ENCODE assay signal across 10 mouse cellular contexts in the genomic region with DNA sequence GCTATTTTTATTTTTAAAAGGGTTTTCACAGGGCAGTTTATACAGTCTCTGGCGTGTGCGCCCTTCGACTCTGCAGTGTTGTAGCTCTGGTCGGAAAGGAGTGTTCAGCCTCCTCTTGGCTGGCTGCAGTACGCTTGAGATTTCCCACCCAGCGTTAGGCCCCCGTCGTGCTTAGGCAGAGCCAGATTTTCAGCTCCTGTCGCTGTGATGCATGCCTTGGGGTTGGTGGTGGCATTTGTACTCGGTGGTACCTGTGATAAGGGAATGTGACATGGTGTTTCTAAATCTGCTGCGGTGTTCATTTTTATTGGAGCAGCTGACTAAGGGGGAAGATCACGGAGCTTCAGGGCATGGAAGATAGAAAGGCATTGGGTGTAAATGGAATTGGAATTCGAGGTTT.
DNase-seq lines count a peak whose midpoint lies in the region; ATAC-seq and TF ChIP-seq lines count a peak whose summit lies in the region.
"Had no signal": no experiment of that assay in that cellular context is flagged by ENCODE, and none has a peak within 500 bp of the region (broad histone marks: within the 10 kb centered on the region; RNA-seq: fewer than 3 reads in every experiment).

No protein-coding gene starts in this region.

- no peaks in the 10 kb centered on the region for H3K36me3 ChIP-seq in midbrain, postnatal 0 days (ENCODE audit: insufficient read depth, low read length)
- H3K36me3 ChIP-seq: liver, embryonic 15.5 days had no signal

- H3K4me1 ChIP-seq in midbrain, postnatal 0 days (ENCODE audit: insufficient read depth, low read length) = peaks cover 8% of the 10 kb centered on the region; the same call in 1 of the 2 replicates

- peak; percentile 36 for ATAC-seq in cerebellum, adult (ENCODE audit: insufficient number of reproducible peaks, low FRiP score, low TSS enrichment)
- 0 out of 2 replicates have a peak, but pooled peaks have one; percentile 31 for ATAC-seq in midbrain, postnatal 0 days (ENCODE audit: low FRiP score)

- WGBS in midbrain, postnatal 0 days = 55% methylated on average over 13 of the region's 13 CpGs

- intact Hi-C loops in left cerebral cortex, postnatal 36 days (cut with DNase I) = loop anchor here (5.0 kb wide), 1 partner anchor 42 kb away; no protein-coding TSS in a partner anchor

- H3K9me3 ChIP-seq in midbrain, postnatal 0 days (ENCODE audit: low read length) = no peaks in the 10 kb centered on the region
- H3K9me3 ChIP-seq: liver, embryonic 15.5 days had no signal

- no peaks in the 10 kb centered on the region for H3K27me3 ChIP-seq in midbrain, postnatal 0 days (ENCODE audit: insufficient read depth, low read length)
- H3K27me3 ChIP-seq: liver, embryonic 15.5 days had no signal

- DNase-seq in cerebellum, adult 9-10 months = no peak
- DNase-seq in left cerebral cortex, adult 11 months (ENCODE audit: low spot score) = peak; percentile 25
- no peak for DNase-seq in left cerebral cortex, postnatal 36 days (ENCODE audit: low spot score in 2 of 2)
- peak; percentile 21 for DNase-seq in heart, postnatal 4 days
- DNase-seq in midbrain, postnatal 0 days (ENCODE audit: low spot score) = peak; percentile 19
- DNase-seq in layer of hippocampus, adult 9-10 months (ENCODE audit: low spot score) = no peak
- no peak for DNase-seq in ovary, postnatal 10 days (ENCODE audit: low spot score)
- DNase-seq: right cerebral cortex, postnatal 4 days had no signal

- no peak for TF ChIP-seq CTCF in midbrain, postnatal 0 days (IDR thresholded peaks at IDR 0.05)

- H3K27ac ChIP-seq in midbrain, postnatal 0 days (ENCODE audit: low read depth, low read length) = 0 out of 2 replicates have a peak overlapping the region, but pooled peaks have one; percentile 32
- H3K27ac ChIP-seq: liver, embryonic 15.5 days had no signal

- no peak overlapping the region for H3K4me2 ChIP-seq in midbrain, postnatal 0 days (ENCODE audit: low read depth, low read length, poor library complexity, severe bottlenecking)
- H3K4me2 ChIP-seq: liver, embryonic 15.5 days had no signal

- H3K9ac ChIP-seq in midbrain, postnatal 0 days (replicated peaks; ENCODE audit: low read length, poor library complexity, severe bottlenecking) = no peak overlapping the region
- H3K9ac ChIP-seq: liver, embryonic 15.5 days had no signal

- H3K4me3 ChIP-seq in midbrain, postnatal 0 days (ENCODE audit: low read depth, low read length) = no peak overlapping the region
- H3K4me3 ChIP-seq: liver, embryonic 15.5 days had no signal

Comparison
In these comparisons a context has a peak if more than half of its experiments do, and no peak if none do; other contexts are left out.
1. DNase-seq: peak in left cerebral cortex, adult 11 months (single experiment), heart, postnatal 4 days (single experiment) and midbrain, postnatal 0 days (single experiment); none in cerebellum, adult 9-10 months (single experiment), left cerebral cortex, postnatal 36 days (0 of 2), layer of hippocampus, adult 9-10 months (single experiment) and ovary, postnatal 10 days (single experiment).